Mouse (Mus musculus): Measurements from ENCODE around the gene Alox5. TPM values are rescaled to one million over a fixed set of nuclear protein-coding genes. Genes with fewer than 3 reads are reported as not detected.

Gene Alox5
- polyA plus RNA-seq, 1 experiment from 2014 or later = 3.3 TPM

GRCm38 (mm10) chr6:116383582-116383981 lies 77.4 kb downstream of the Alox5 start:
- DNase-seq (no peak), ATAC-seq (ENCODE audit: low read depth) (no peak)
- H3K27me3 ChIP-seq = no peaks in the 10 kb centered on the region
- H3K4me1 ChIP-seq (replicated peaks) = peaks cover 50% of the 10 kb centered on the region
- no peak overlapping the region for H3K4me3 ChIP-seq (replicated peaks)
- no peak overlapping the region for H3K9ac ChIP-seq
- H3K27ac ChIP-seq = no peak overlapping the region
- peaks cover 54% of the 10 kb centered on the region for H3K36me3 ChIP-seq
- 91% methylated on average over 10 of the region's 10 CpGs for WGBS (ENCODE audit: insufficient replicate concordance)
- no peaks in the 10 kb centered on the region for H3K9me3 ChIP-seq (replicated peaks)
- H3K4me2 ChIP-seq = no peak overlapping the region

- 39% methylated on average over 2 of the region's 2 CpGs for WGBS (ENCODE audit: insufficient replicate concordance)
- no peak for ATAC-seq (ENCODE audit: low read depth)
- Histone ChIP-seq H3K4me3 (replicated peaks) (no peak overlapping the region), H3K36me3 (peaks cover 71% of the 10 kb centered on the region), H3K27me3 (no peaks in the 10 kb centered on the region), H3K9ac (no peak overlapping the region), H3K4me2 (no peak overlapping the region), H3K9me3 (replicated peaks) (no peaks in the 10 kb centered on the region), H3K4me1 (replicated peaks) (peaks cover 49% of the 10 kb centered on the region), H3K27ac (no peak overlapping the region)
- no peak for DNase-seq
Observed at GRCm38 (mm10) chr6:116381605-116382004, 79.4 kb downstream of the Alox5 start.

- no peak for DNase-seq
- H3K36me3 ChIP-seq = peaks cover 66% of the 10 kb centered on the region
Observed at GRCm38 (mm10) chr6:116380157-116380556, 80.8 kb downstream of the Alox5 start.

GRCm38 (mm10) chr6:116378892-116379291 lies 82.1 kb downstream of the Alox5 start:
- H3K4me3 ChIP-seq (replicated peaks) = no peak overlapping the region
- H3K27me3 ChIP-seq = no peaks in the 10 kb centered on the region
- no peak overlapping the region for H3K4me2 ChIP-seq
- ATAC-seq (ENCODE audit: low read depth) = no peak
- WGBS (ENCODE audit: insufficient replicate concordance) = 76% methylated on average over 7 of the region's 7 CpGs
- H3K9me3 ChIP-seq (replicated peaks) = no peaks in the 10 kb centered on the region
- H3K36me3 ChIP-seq = peaks cover 58% of the 10 kb centered on the region
- no peak overlapping the region for H3K27ac ChIP-seq
- no peak for DNase-seq
- H3K9ac ChIP-seq = no peak overlapping the region
- peaks cover 47% of the 10 kb centered on the region for H3K4me1 ChIP-seq (replicated peaks)

More at GRCm38 (mm10) chr6:116380157-116380556, 80.8 kb downstream of the Alox5 start:
- 44% methylated on average over 3 of the region's 3 CpGs for WGBS (ENCODE audit: insufficient replicate concordance)
- Histone ChIP-seq H3K4me1 (replicated peaks) (peaks cover 43% of the 10 kb centered on the region), H3K4me3 (replicated peaks) (no peak overlapping the region), H3K9ac (no peak overlapping the region), H3K4me2 (no peak overlapping the region), H3K27ac (no peak overlapping the region), H3K9me3 (replicated peaks) (no peaks in the 10 kb centered on the region), H3K27me3 (no peaks in the 10 kb centered on the region)
- ATAC-seq (ENCODE audit: low read depth) = no peak

GRCm38 (mm10) chr6:116374618-116375017 lies 86.4 kb downstream of the Alox5 start:
- no peak overlapping the region for H3K4me3 ChIP-seq (replicated peaks)
- no peak for DNase-seq
- peaks cover 49% of the 10 kb centered on the region for H3K36me3 ChIP-seq
- no peak overlapping the region for H3K27ac ChIP-seq
- peaks cover 70% of the 10 kb centered on the region for H3K4me1 ChIP-seq (replicated peaks)
- no peak for ATAC-seq (ENCODE audit: low read depth)
- H3K27me3 ChIP-seq = no peaks in the 10 kb centered on the region
- H3K4me2 ChIP-seq = no peak overlapping the region
- H3K9ac ChIP-seq = no peak overlapping the region
- H3K9me3 ChIP-seq (replicated peaks) = no peaks in the 10 kb centered on the region

- no peak overlapping the region for H3K9ac ChIP-seq
- ATAC-seq (ENCODE audit: low read depth) (no peak), DNase-seq (no peak)
- peaks cover 75% of the 10 kb centered on the region for H3K4me1 ChIP-seq (replicated peaks)
- H3K4me3 ChIP-seq (replicated peaks) = no peak overlapping the region
- no peak overlapping the region for H3K4me2 ChIP-seq
- peaks cover 46% of the 10 kb centered on the region for H3K36me3 ChIP-seq
- no peaks in the 10 kb centered on the region for H3K27me3 ChIP-seq
- H3K27ac ChIP-seq = no peak overlapping the region
- H3K9me3 ChIP-seq (replicated peaks) = no peaks in the 10 kb centered on the region
- 86% methylated on average over 1 of the region's 1 CpGs for WGBS (ENCODE audit: insufficient replicate concordance)
Observed at GRCm38 (mm10) chr6:116374136-116374535, 86.8 kb downstream of the Alox5 start.

- Histone ChIP-seq H3K4me2 (no peak overlapping the region), H3K27me3 (no peaks in the 10 kb centered on the region), H3K27ac (peak overlapping the region; percentile 95; the same call in 1 of the 2 replicates), H3K9me3 (replicated peaks) (no peaks in the 10 kb centered on the region), H3K9ac (peak overlapping the region; percentile 65), H3K36me3 (peaks cover 26% of the 10 kb centered on the region), H3K4me3 (replicated peaks) (no peak overlapping the region), H3K4me1 (replicated peaks) (peaks cover 85% of the 10 kb centered on the region)
- WGBS (ENCODE audit: insufficient replicate concordance) = 88% methylated on average over 3 of the region's 3 CpGs
- DNase-seq = no peak
- ATAC-seq (ENCODE audit: low read depth) = no peak
Observed at GRCm38 (mm10) chr6:116371500-116371899, 89.5 kb downstream of the Alox5 start.

GRCm38 (mm10) chr6:116370216-116370976 lies 90.6 kb downstream of the Alox5 start:
- Histone ChIP-seq H3K4me3 (replicated peaks) (peak overlapping the region; percentile 40), H3K4me2 (peak overlapping the region; percentile 68), H3K4me1 (replicated peaks) (peaks cover 84% of the 10 kb centered on the region), H3K9me3 (replicated peaks) (no peaks in the 10 kb centered on the region), H3K9ac (peak overlapping the region; percentile 65), H3K36me3 (peaks cover 35% of the 10 kb centered on the region), H3K27ac (peak overlapping the region; percentile 95), H3K27me3 (no peaks in the 10 kb centered on the region)
- DNase-seq (peak; percentile 78), ATAC-seq (ENCODE audit: low read depth) (peak; percentile 99)
- 57% methylated on average over 6 of the region's 6 CpGs for WGBS (ENCODE audit: insufficient replicate concordance)

GRCm38 (mm10) chr6:116369811-116370210 lies 91.2 kb downstream of the Alox5 start:
- WGBS (ENCODE audit: insufficient replicate concordance) = 53% methylated on average over 1 of the region's 1 CpGs
- DNase-seq = no peak
- Histone ChIP-seq H3K4me2 (peak overlapping the region; percentile 68), H3K4me1 (replicated peaks) (peaks cover 78% of the 10 kb centered on the region), H3K4me3 (replicated peaks) (peak overlapping the region; percentile 40), H3K9me3 (replicated peaks) (no peaks in the 10 kb centered on the region), H3K27me3 (no peaks in the 10 kb centered on the region), H3K27ac (peak overlapping the region; percentile 95), H3K9ac (peak overlapping the region; percentile 65), H3K36me3 (peaks cover 36% of the 10 kb centered on the region)
- peak; percentile 13 for ATAC-seq (ENCODE audit: low read depth)

GRCm38 (mm10) chr6:116367971-116368370 lies 93.0 kb downstream of the Alox5 start:
- no peak overlapping the region for H3K4me3 ChIP-seq (replicated peaks)
- ATAC-seq (ENCODE audit: low read depth) = no peak
- H3K36me3 ChIP-seq = peaks cover 44% of the 10 kb centered on the region
- no peak overlapping the region for H3K9ac ChIP-seq
- no peaks in the 10 kb centered on the region for H3K27me3 ChIP-seq
- H3K9me3 ChIP-seq (replicated peaks) = no peaks in the 10 kb centered on the region
- H3K27ac ChIP-seq = 0 out of 2 replicates have a peak overlapping the region, but pooled peaks have one; percentile 3
- H3K4me2 ChIP-seq = no peak overlapping the region
- no peak for DNase-seq
- WGBS (ENCODE audit: insufficient replicate concordance) = 61% methylated on average over 11 of the region's 11 CpGs
- peaks cover 64% of the 10 kb centered on the region for H3K4me1 ChIP-seq (replicated peaks)

- H3K4me1 ChIP-seq (replicated peaks) = peaks cover 49% of the 10 kb centered on the region
- DNase-seq = no peak
- WGBS (ENCODE audit: insufficient replicate concordance) = 69% methylated on average over 4 of the region's 4 CpGs
- no peaks in the 10 kb centered on the region for H3K27me3 ChIP-seq
- no peaks in the 10 kb centered on the region for H3K9me3 ChIP-seq (replicated peaks)
- H3K9ac ChIP-seq = no peak overlapping the region
- H3K27ac ChIP-seq = no peak overlapping the region
- no peak overlapping the region for H3K4me3 ChIP-seq (replicated peaks)
- peaks cover 53% of the 10 kb centered on the region for H3K36me3 ChIP-seq
- no peak for ATAC-seq (ENCODE audit: low read depth)
- no peak overlapping the region for H3K4me2 ChIP-seq
Observed at GRCm38 (mm10) chr6:116361993-116362392, 99.0 kb downstream of the Alox5 start.

- 75% methylated on average over 3 of the region's 3 CpGs for WGBS (ENCODE audit: insufficient replicate concordance)
Observed at GRCm38 (mm10) chr6:116361463-116361862, 99.5 kb downstream of the Alox5 start.

More at GRCm38 (mm10) chr6:116361463-116361862, 99.5 kb downstream of the Alox5 start:
- DNase-seq (no peak), ATAC-seq (ENCODE audit: low read depth) (no peak)
- no peak overlapping the region for H3K4me3 ChIP-seq (replicated peaks)
- no peaks in the 10 kb centered on the region for H3K27me3 ChIP-seq
- H3K27ac ChIP-seq = no peak overlapping the region
- H3K9me3 ChIP-seq (replicated peaks) = no peaks in the 10 kb centered on the region
- H3K4me2 ChIP-seq = no peak overlapping the region
- H3K4me1 ChIP-seq (replicated peaks) = peaks cover 49% of the 10 kb centered on the region
- peaks cover 53% of the 10 kb centered on the region for H3K36me3 ChIP-seq
- no peak overlapping the region for H3K9ac ChIP-seq

All from liver, embryonic 13.5 days (tissue).